29 mouse cellular contexts compared by ENCODE assay signal in the genomic region with DNA sequence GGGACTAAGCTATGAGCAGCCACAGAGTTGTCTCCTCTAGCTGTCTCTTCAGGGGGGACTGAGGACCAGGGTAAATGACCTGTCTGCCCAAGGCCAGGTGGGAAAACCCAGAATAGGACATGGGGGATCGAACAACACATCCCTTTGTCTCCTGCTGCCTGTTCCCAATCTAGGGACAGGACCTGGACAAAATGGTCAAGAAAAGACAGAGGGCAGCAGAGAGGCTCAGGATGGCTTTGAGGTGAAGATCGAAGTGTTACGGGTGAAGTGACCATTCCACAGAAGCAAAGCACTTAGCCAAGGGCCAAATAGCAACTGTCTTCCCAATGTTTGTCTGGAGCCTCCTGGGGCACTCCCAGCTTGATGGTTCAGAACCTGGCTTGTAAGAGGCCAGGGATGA. TPM values are rescaled to one million over a fixed set of nuclear protein-coding genes. Genes with fewer than 3 reads are reported as not detected.
DNase-seq lines count a peak whose midpoint lies in the region; ATAC-seq and TF ChIP-seq lines count a peak whose summit lies in the region.
"Had no signal": no experiment of that assay in that cellular context is flagged by ENCODE, and none has a peak within 500 bp of the region (broad histone marks: within the 10 kb centered on the region; RNA-seq: fewer than 3 reads in every experiment).

No protein-coding gene starts in this region.

- no peaks in the 10 kb centered on the region for H3K9me3 ChIP-seq in heart, postnatal 0 days (replicated peaks; ENCODE audit: control insufficient read depth, low read length)
- H3K9me3 ChIP-seq in neural tube, embryonic 11.5 days (ENCODE audit: control insufficient read depth, low read length), result no peaks in the 10 kb centered on the region
- no peaks in the 10 kb centered on the region for H3K9me3 ChIP-seq in neural tube, embryonic 15.5 days (replicated peaks)
- no peaks in the 10 kb centered on the region for H3K9me3 ChIP-seq in forebrain, postnatal 0 days (ENCODE audit: low read length)
- H3K9me3 ChIP-seq: embryonic facial prominence, embryonic 13.5 days; forebrain, embryonic 13.5 days; heart, embryonic 12.5 days; hindbrain, embryonic 15.5 days; limb, embryonic 12.5 days; liver, embryonic 13.5 days; midbrain, embryonic 12.5 days; neural tube, embryonic 12.5 days had no signal

- WGBS in heart, postnatal 0 days, result 86% methylated on average over 3 of the region's 3 CpGs
- WGBS in neural tube, embryonic 11.5 days, result 95% methylated on average over 3 of the region's 3 CpGs
- WGBS in neural tube, embryonic 15.5 days, result 91% methylated on average over 3 of the region's 3 CpGs
- 90% methylated on average over 3 of the region's 3 CpGs for WGBS in forebrain, postnatal 0 days

- no peak for ATAC-seq in heart, postnatal 0 days (ENCODE audit: insufficient read depth, low read depth)
- ATAC-seq in neural tube, embryonic 11.5 days (ENCODE audit: insufficient read depth, low FRiP score, low TSS enrichment), result no peak
- ATAC-seq in neural tube, embryonic 15.5 days (ENCODE audit: low FRiP score), result no peak
- no peak for ATAC-seq in forebrain, postnatal 0 days
- ATAC-seq: CD4-positive, CD25-positive, alpha-beta regulatory T cell, adult 4 months; forebrain, embryonic 13.5 days; Patski had no signal

- TF ChIP-seq EP300 in heart, postnatal 0 days (IDR thresholded peaks at IDR 0.05; ENCODE audit: low read depth), result no peak

- H3K4me3 ChIP-seq in heart, postnatal 0 days (ENCODE audit: low read depth, low read length), result no peak overlapping the region
- H3K4me3 ChIP-seq in left cerebral cortex, adult 2 months, result no peak overlapping the region
- H3K4me3 ChIP-seq in neural tube, embryonic 11.5 days (ENCODE audit: low read depth, low read length), result no peak overlapping the region
- no peak overlapping the region for H3K4me3 ChIP-seq in neural tube, embryonic 15.5 days (replicated peaks)
- no peak overlapping the region for H3K4me3 ChIP-seq in forebrain, postnatal 0 days (ENCODE audit: low read depth, low read length)
- H3K4me3 ChIP-seq: embryonic facial prominence, embryonic 13.5 days; forebrain, embryonic 13.5 days; gastrocnemius, adult 2 months; heart, embryonic 12.5 days; hindbrain, embryonic 15.5 days; limb, embryonic 12.5 days; liver, embryonic 13.5 days; midbrain, embryonic 12.5 days; neural tube, embryonic 12.5 days had no signal

- intact Hi-C loops in heart, postnatal 36 days (cut with DNase I), result loop anchor here (5.0 to 10.0 kb wide), 3 partner anchors 41 to 321 kb away; no protein-coding TSS in a partner anchor
- intact Hi-C loops in left cerebral cortex, adult 2 months (cut with DNase I), result loop anchor here (2.0 to 10.0 kb wide), 2 partner anchors 63 to 319 kb away; no protein-coding TSS in a partner anchor

- DNase-seq in heart, postnatal 0 days (ENCODE audit: low spot score), result no peak
- DNase-seq in heart, postnatal 36 days, result no peak
- no peak for DNase-seq in left cerebral cortex, adult 2 months (ENCODE audit: extremely low spot score in 1 of 2, low spot score in 2 of 2)
- DNase-seq in left cerebral cortex, adult 11 months (ENCODE audit: low spot score), result no peak
- DNase-seq in neural tube, embryonic 11.5 days (ENCODE audit: low spot score), result no peak
- no peak for DNase-seq in forebrain, postnatal 0 days
- DNase-seq: adrenal gland, adult 2 months; cerebellum, adult 2 months; cerebellum, postnatal 25 days; embryo, embryonic 11 days; gastrocnemius, adult 2 months; heart, postnatal 14 days; kidney, adult 11 months; liver, embryonic 13.5 days; lung, postnatal 14 days; retina, postnatal 1 day; right cerebral cortex, postnatal 25 days; spleen, adult 18-20 months; thymus, postnatal 14 days had no signal

- no peaks in the 10 kb centered on the region for H3K36me3 ChIP-seq in heart, postnatal 0 days (replicated peaks; ENCODE audit: control insufficient read depth, insufficient read depth, low read length)
- H3K36me3 ChIP-seq in neural tube, embryonic 11.5 days (ENCODE audit: control insufficient read depth, insufficient read depth, low read length), result no peaks in the 10 kb centered on the region
- no peaks in the 10 kb centered on the region for H3K36me3 ChIP-seq in neural tube, embryonic 15.5 days
- no peaks in the 10 kb centered on the region for H3K36me3 ChIP-seq in forebrain, postnatal 0 days (ENCODE audit: insufficient read depth)
- H3K36me3 ChIP-seq: embryonic facial prominence, embryonic 13.5 days; heart, embryonic 12.5 days; hindbrain, embryonic 15.5 days; limb, embryonic 12.5 days; liver, embryonic 13.5 days; midbrain, embryonic 12.5 days; neural tube, embryonic 12.5 days had no signal

- peak; percentile 38 for TF ChIP-seq CTCF in heart, postnatal 0 days (IDR thresholded peaks at IDR 0.05; ENCODE audit: low read depth)
- TF ChIP-seq CTCF in left cerebral cortex, adult 2 months (IDR thresholded peaks at IDR 0.05), result peak; percentile 24
- TF ChIP-seq CTCF in forebrain, postnatal 0 days (IDR thresholded peaks at IDR 0.05; ENCODE audit: low read depth), result no peak; the same call in 1 of the 2 replicates

- H3K27ac ChIP-seq in heart, postnatal 0 days (ENCODE audit: low read depth), result no peak overlapping the region
- H3K27ac ChIP-seq in left cerebral cortex, adult 2 months, result no peak overlapping the region
- H3K27ac ChIP-seq in neural tube, embryonic 11.5 days (ENCODE audit: low read depth, low read length), result no peak overlapping the region
- no peak overlapping the region for H3K27ac ChIP-seq in neural tube, embryonic 15.5 days (replicated peaks)
- no peak overlapping the region for H3K27ac ChIP-seq in forebrain, postnatal 0 days (ENCODE audit: low read depth, low read length)
- H3K27ac ChIP-seq: embryonic facial prominence, embryonic 13.5 days; forebrain, embryonic 13.5 days; gastrocnemius, adult 2 months; hindbrain, embryonic 15.5 days; limb, embryonic 12.5 days; liver, embryonic 13.5 days; midbrain, embryonic 12.5 days; neural tube, embryonic 12.5 days had no signal

- H3K9ac ChIP-seq in heart, postnatal 0 days (replicated peaks; ENCODE audit: low read depth, low read length), result no peak overlapping the region
- peak overlapping the region; percentile 7; the same call in 1 of the 2 replicates for H3K9ac ChIP-seq in neural tube, embryonic 11.5 days (ENCODE audit: low read length)
- H3K9ac ChIP-seq in neural tube, embryonic 15.5 days (replicated peaks), result no peak overlapping the region
- no peak overlapping the region for H3K9ac ChIP-seq in forebrain, postnatal 0 days
- H3K9ac ChIP-seq: embryonic facial prominence, embryonic 13.5 days; forebrain, embryonic 13.5 days; heart, embryonic 12.5 days; hindbrain, embryonic 15.5 days; limb, embryonic 12.5 days; liver, embryonic 13.5 days; midbrain, embryonic 12.5 days; neural tube, embryonic 12.5 days had no signal

- no peak overlapping the region for H3K4me2 ChIP-seq in heart, postnatal 0 days (ENCODE audit: low read depth, low read length)
- no peak overlapping the region for H3K4me2 ChIP-seq in neural tube, embryonic 11.5 days (ENCODE audit: low read depth)
- no peak overlapping the region for H3K4me2 ChIP-seq in neural tube, embryonic 15.5 days
- H3K4me2 ChIP-seq in forebrain, postnatal 0 days (ENCODE audit: low read depth), result no peak overlapping the region
- H3K4me2 ChIP-seq: embryonic facial prominence, embryonic 13.5 days; forebrain, embryonic 13.5 days; heart, embryonic 12.5 days; hindbrain, embryonic 15.5 days; limb, embryonic 12.5 days; liver, embryonic 13.5 days; midbrain, embryonic 12.5 days; neural tube, embryonic 12.5 days had no signal

- peaks cover 7% of the 10 kb centered on the region; the same call in 1 of the 2 replicates for H3K4me1 ChIP-seq in heart, postnatal 0 days (ENCODE audit: control insufficient read depth, insufficient read depth)
- H3K4me1 ChIP-seq in neural tube, embryonic 11.5 days (ENCODE audit: control insufficient read depth, insufficient read depth, low read length), result no peaks in the 10 kb centered on the region
- no peaks in the 10 kb centered on the region for H3K4me1 ChIP-seq in neural tube, embryonic 15.5 days
- no peaks in the 10 kb centered on the region for H3K4me1 ChIP-seq in forebrain, postnatal 0 days (ENCODE audit: insufficient read depth)
- H3K4me1 ChIP-seq: embryonic facial prominence, embryonic 13.5 days; forebrain, embryonic 13.5 days; heart, embryonic 12.5 days; hindbrain, embryonic 15.5 days; limb, embryonic 12.5 days; midbrain, embryonic 12.5 days; neural tube, embryonic 12.5 days had no signal

- no peaks in the 10 kb centered on the region for H3K27me3 ChIP-seq in heart, postnatal 0 days (ENCODE audit: control insufficient read depth, insufficient read depth, low read length)
- no peaks in the 10 kb centered on the region for H3K27me3 ChIP-seq in neural tube, embryonic 11.5 days (ENCODE audit: control insufficient read depth, insufficient read depth, low read length)
- no peaks in the 10 kb centered on the region for H3K27me3 ChIP-seq in neural tube, embryonic 15.5 days (replicated peaks)
- H3K27me3 ChIP-seq in forebrain, postnatal 0 days (ENCODE audit: insufficient read depth, low read length), result no peaks in the 10 kb centered on the region
- H3K27me3 ChIP-seq: embryonic facial prominence, embryonic 13.5 days; forebrain, embryonic 13.5 days; heart, embryonic 12.5 days; hindbrain, embryonic 15.5 days; limb, embryonic 12.5 days; midbrain, embryonic 12.5 days; neural tube, embryonic 12.5 days; Patski had no signal

RNA-seq across cellular contexts. Expression of a gene that starts 16.7 kb away (rescaled TPM):
- 5.4 and 8.8 TPM in 2 replicates for total RNA-seq in heart, postnatal 0 days (2014; rRNA removed; ENCODE audit: low replicate concordance)
- 4.7 and 5.0 TPM in 2 replicates for polyA plus RNA-seq in heart, postnatal 0 days (2015; fragmentation: Nextera tagmentation; extraction: Ambion mirVana)
- 1 to 10 TPM; 4.6 to 6.3 TPM for total RNA-seq in heart, postnatal 36 days (2021)
- 1 to 10 TPM; 5.0 to 6.4 TPM for total RNA-seq in left cerebral cortex, adult 2 months (2021)
- polyA plus RNA-seq in neural tube, embryonic 11.5 days (2014; fragmentation: Nextera tagmentation; extraction: Ambion mirVana), result 1.6 and 2.5 TPM in 2 replicates
- 1.9 and 3.0 TPM in 2 replicates for polyA plus RNA-seq in neural tube, embryonic 15.5 days (2015; fragmentation: Nextera tagmentation; extraction: Ambion mirVana)
- total RNA-seq in forebrain, postnatal 0 days (2014; rRNA removed), result 1.5 and 2.0 TPM in 2 replicates
- polyA plus RNA-seq in forebrain, postnatal 0 days (2015; fragmentation: Nextera tagmentation; extraction: Ambion mirVana), result 0.92 and 1.8 TPM in 2 replicates
- polyA plus RNA-seq: CD4-positive, CD25-positive, alpha-beta regulatory T cell, adult 4 months had no signal

RNA-seq across cellular contexts. Expression of a gene that starts 54.2 kb away (rescaled TPM):
- 1.5 and 2.0 TPM in 2 replicates for total RNA-seq in heart, postnatal 0 days (2014; rRNA removed; ENCODE audit: low replicate concordance)
- polyA plus RNA-seq in heart, postnatal 0 days (2015; fragmentation: Nextera tagmentation; extraction: Ambion mirVana), result 0.82 and 0.84 TPM in 2 replicates
- total RNA-seq in heart, postnatal 36 days (2021), result 1 to 10 TPM in 1 of 2 experiments, under 1 TPM in 1; 0.67 to 1.7 TPM
- total RNA-seq in left cerebral cortex, adult 2 months (2021), result 1 to 10 TPM; 2.6 to 2.9 TPM
- 1.2 and 2.1 TPM in 2 replicates for polyA plus RNA-seq in neural tube, embryonic 11.5 days (2014; fragmentation: Nextera tagmentation; extraction: Ambion mirVana)
- 0.72 and 2.0 TPM in 2 replicates for polyA plus RNA-seq in neural tube, embryonic 15.5 days (2015; fragmentation: Nextera tagmentation; extraction: Ambion mirVana)
- 0.54 and 1.8 TPM in 2 replicates for total RNA-seq in forebrain, postnatal 0 days (2014; rRNA removed)
- 0.24 and 0.54 TPM in 2 replicates for polyA plus RNA-seq in forebrain, postnatal 0 days (2015; fragmentation: Nextera tagmentation; extraction: Ambion mirVana)
